8 mouse cellular contexts compared by ENCODE assay signal in the genomic region with DNA sequence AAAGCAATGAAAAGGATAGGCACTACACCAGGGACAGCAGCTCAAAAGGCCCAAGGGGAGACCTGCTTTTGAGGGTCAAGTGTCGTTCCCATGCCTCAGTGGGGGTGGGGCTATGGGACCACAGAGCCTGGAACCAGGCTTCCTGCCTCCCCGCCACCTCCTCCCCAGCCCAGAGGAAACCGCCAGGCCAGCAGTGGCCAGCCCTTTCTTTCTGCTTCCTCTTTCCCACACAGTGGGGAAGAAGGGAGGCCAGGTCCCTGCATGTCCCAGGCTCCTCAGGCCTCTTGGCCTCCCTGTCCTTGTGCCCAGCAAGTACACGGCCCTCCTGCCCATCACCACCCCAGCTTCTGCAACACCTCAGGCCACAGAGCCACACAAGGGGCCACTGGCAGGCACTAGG. TPM values are rescaled to one million over a fixed set of nuclear protein-coding genes. Genes with fewer than 3 reads are reported as not detected.
DNase-seq lines count a peak whose midpoint lies in the region; ATAC-seq and TF ChIP-seq lines count a peak whose summit lies in the region.

No protein-coding gene starts in this region.

- H3K27ac ChIP-seq in intestine, embryonic 16.5 days (ENCODE audit: low read length): peak overlapping the region; percentile 46
- peak overlapping the region; percentile 61; the same call in 1 of the 2 replicates for H3K27ac ChIP-seq in lung, postnatal 0 days (ENCODE audit: low read length)

- 0 out of 2 replicates have a peak overlapping the region, but pooled peaks have one; percentile 21 for H3K9ac ChIP-seq in intestine, embryonic 16.5 days (ENCODE audit: low read depth, low read length)
- no peak overlapping the region for H3K9ac ChIP-seq in lung, postnatal 0 days (replicated peaks; ENCODE audit: low read depth)

- H3K9me3 ChIP-seq in intestine, embryonic 16.5 days (ENCODE audit: control insufficient read depth, low read length): no peaks in the 10 kb centered on the region
- no peaks in the 10 kb centered on the region for H3K9me3 ChIP-seq in lung, postnatal 0 days (ENCODE audit: low read length)

- peaks cover 17% of the 10 kb centered on the region for H3K4me1 ChIP-seq in intestine, embryonic 16.5 days (ENCODE audit: control insufficient read depth, insufficient read depth, low read length)
- peaks cover 4% of the 10 kb centered on the region; the same call in 1 of the 2 replicates for H3K4me1 ChIP-seq in lung, postnatal 0 days (ENCODE audit: insufficient read depth, low read depth, low read length)

- TF ChIP-seq CTCF in lung, postnatal 0 days (IDR thresholded peaks at IDR 0.05): no peak

- WGBS in intestine, embryonic 16.5 days: 60% methylated on average over 4 of the region's 4 CpGs
- WGBS in lung, postnatal 0 days: 55% methylated on average over 4 of the region's 4 CpGs

- no peak overlapping the region for H3K4me2 ChIP-seq in intestine, embryonic 16.5 days (ENCODE audit: low read depth, low read length)
- no peak overlapping the region for H3K4me2 ChIP-seq in lung, postnatal 0 days (replicated peaks; ENCODE audit: low read depth, low read length)

- no peak for TF ChIP-seq EP300 in lung, postnatal 0 days (IDR thresholded peaks at IDR 0.05)

- no peaks in the 10 kb centered on the region for H3K27me3 ChIP-seq in intestine, embryonic 16.5 days (replicated peaks; ENCODE audit: control insufficient read depth, insufficient read depth, low read length)
- H3K27me3 ChIP-seq in lung, postnatal 0 days (replicated peaks; ENCODE audit: insufficient read depth, low read length): no peaks in the 10 kb centered on the region

- H3K4me3 ChIP-seq in intestine, embryonic 16.5 days (ENCODE audit: low read length): no peak overlapping the region
- H3K4me3 ChIP-seq in lung, postnatal 0 days (ENCODE audit: low read depth, low read length): no peak overlapping the region

- peak; percentile 19; the same call in 1 of the 2 replicates for ATAC-seq in intestine, embryonic 16.5 days
- peak; percentile 58 for ATAC-seq in lung, postnatal 0 days

- DNase-seq in cerebellum, adult 18-20 months: peak; percentile 26 to 33
- DNase-seq in cerebellum, postnatal 4 days (ENCODE audit: low spot score in 2 of 2): no peak
- peak; percentile 53 for DNase-seq in cerebellum, adult 9-11 months
- DNase-seq in lung, postnatal 0 days (ENCODE audit: low spot score): peak; percentile 24
- DNase-seq in frontal cortex, postnatal 10 days (ENCODE audit: low spot score in 2 of 2): no peak
- no peak for DNase-seq in thymus, postnatal 10 days (ENCODE audit: low spot score in 2 of 2)
- DNase-seq in embryo, embryonic 9.5 days (ENCODE audit: extremely low spot score): no peak

- peaks cover 9% of the 10 kb centered on the region; the same call in 1 of the 2 replicates for H3K36me3 ChIP-seq in intestine, embryonic 16.5 days (ENCODE audit: control insufficient read depth, insufficient read depth, low read length)
- H3K36me3 ChIP-seq in lung, postnatal 0 days (ENCODE audit: insufficient read depth, low read length): peaks cover 26% of the 10 kb centered on the region

RNA-seq across cellular contexts. Expression of gene Sh2b3, which starts 13.3 kb away (rescaled TPM):
- polyA plus RNA-seq in intestine, embryonic 16.5 days (2015; fragmentation: Nextera tagmentation; extraction: Ambion mirVana): 7.7 and 9.9 TPM in 2 replicates
- 24.4 and 26.2 TPM in 2 replicates for polyA plus RNA-seq in lung, postnatal 0 days (2015; fragmentation: Nextera tagmentation; extraction: Ambion mirVana)

RNA-seq across cellular contexts. Expression of gene Pheta1, which starts 24.7 kb away (rescaled TPM):
- polyA plus RNA-seq in intestine, embryonic 16.5 days (2015; fragmentation: Nextera tagmentation; extraction: Ambion mirVana): 38.1 and 44.6 TPM in 2 replicates
- 22.7 and 23.4 TPM in 2 replicates for polyA plus RNA-seq in lung, postnatal 0 days (2015; fragmentation: Nextera tagmentation; extraction: Ambion mirVana)

Comparison
In these comparisons a context has a peak if more than half of its experiments do, and no peak if none do; other contexts are left out.
1. DNase-seq: peak in cerebellum, adult 18-20 months (2 of 2), cerebellum, adult 9-11 months (single experiment) and lung, postnatal 0 days (single experiment); none in cerebellum, postnatal 4 days (0 of 2), frontal cortex, postnatal 10 days (0 of 2), thymus, postnatal 10 days (0 of 2) and embryo, embryonic 9.5 days (single experiment).